Mouse (Mus musculus) ovary, postnatal 14 days (tissue): ENCODE measurements at regions not wholly inside any gene's neighbourhood (a gene's known extent, or its start where the extent isn't known, plus 50 kb on each side); places are given as distances from the start of the nearest gene placed in this dataset.

Experiments used
- DNase-seq: peaks from one replicate; pipeline ENCODE4 v3.0.0; 2022; ENCODE audit warnings: low spot score

GRCm38 (mm10) chr16:13045079-13045590, 64.3 kb upstream of the Ercc4 start:
- DNase-seq = no peak

- no peak for DNase-seq
These were observed 62.9 kb upstream of the Ercc4 start for GRCm38 (mm10) chr16:13046366-13047120.

- DNase-seq = no peak
These were observed 60.2 kb upstream of the Ercc4 start for GRCm38 (mm10) chr16:13049321-13049720.

GRCm38 (mm10) chr16:13050225-13050892, 59.1 kb upstream of the Ercc4 start:
- no peak for DNase-seq

GRCm38 (mm10) chr16:13054956-13055355, 54.5 kb upstream of the Ercc4 start:
- no peak for DNase-seq
